Mouse (Mus musculus) kidney, adult 18-20 months (tissue): Measurements from ENCODE around the gene Grik4.

ENCODE experiments used
- DNase-seq: peaks from one replicate; pipeline ENCODE4 v3.0.0; 2021

The Grik4 gene

GRCm38 (mm10) chr9:42858998-42859690 is 85.1 kb downstream of the Grik4 start:
- no peak for DNase-seq

- DNase-seq, result no peak
Observed at GRCm38 (mm10) chr9:42858576-42858975, 85.7 kb downstream of the Grik4 start.

- no peak for DNase-seq
Observed at GRCm38 (mm10) chr9:42857756-42858155, 86.5 kb downstream of the Grik4 start.

GRCm38 (mm10) chr9:42853077-42853476 is 91.2 kb downstream of the Grik4 start:
- DNase-seq, result no peak

GRCm38 (mm10) chr9:42850063-42850462 is 94.2 kb downstream of the Grik4 start:
- DNase-seq, result no peak

- no peak for DNase-seq
Observed at GRCm38 (mm10) chr9:42848061-42848460, 96.2 kb downstream of the Grik4 start.

GRCm38 (mm10) chr9:42846676-42847425 is 97.4 kb downstream of the Grik4 start:
- DNase-seq, result no peak

- no peak for DNase-seq
Observed at GRCm38 (mm10) chr9:42846139-42846538, 98.2 kb downstream of the Grik4 start.

- DNase-seq, result no peak
Observed at GRCm38 (mm10) chr9:42844301-42844700, 100.0 kb downstream of the Grik4 start.

- no peak for DNase-seq
Observed at GRCm38 (mm10) chr9:42838299-42838698, 106.0 kb downstream of the Grik4 start.

- no peak for DNase-seq
Observed at GRCm38 (mm10) chr9:42837498-42837897, 106.8 kb downstream of the Grik4 start.

GRCm38 (mm10) chr9:42831558-42831957 is 112.7 kb downstream of the Grik4 start:
- no peak for DNase-seq

GRCm38 (mm10) chr9:42819247-42819646 is 125.0 kb downstream of the Grik4 start:
- no peak for DNase-seq

- DNase-seq, result no peak
Observed at GRCm38 (mm10) chr9:42816815-42817214, 127.5 kb downstream of the Grik4 start.

- DNase-seq, result no peak
Observed at GRCm38 (mm10) chr9:42809146-42809545, 135.1 kb downstream of the Grik4 start.

GRCm38 (mm10) chr9:42808394-42808793 is 135.9 kb downstream of the Grik4 start:
- peak; percentile 9 for DNase-seq

- no peak for DNase-seq
Observed at GRCm38 (mm10) chr9:42803061-42803491, 141.2 kb downstream of the Grik4 start.

GRCm38 (mm10) chr9:42801929-42802328 is 142.4 kb downstream of the Grik4 start:
- DNase-seq, result no peak

GRCm38 (mm10) chr9:42800138-42800537 is 144.2 kb downstream of the Grik4 start:
- DNase-seq, result no peak

GRCm38 (mm10) chr9:42799694-42800093 is 144.6 kb downstream of the Grik4 start:
- no peak for DNase-seq

- peak; percentile 34 for DNase-seq
Observed at GRCm38 (mm10) chr9:42799242-42799641, 145.1 kb downstream of the Grik4 start.

GRCm38 (mm10) chr9:42798280-42798679 is 146.0 kb downstream of the Grik4 start:
- DNase-seq, result no peak

- no peak for DNase-seq
Observed at GRCm38 (mm10) chr9:42797276-42797675, 147.0 kb downstream of the Grik4 start.

- no peak for DNase-seq
Observed at GRCm38 (mm10) chr9:42795881-42796280, 148.4 kb downstream of the Grik4 start.
